Mouse (Mus musculus): ENCODE results near the gene Ggnbp2.

GRCm38 (mm10) chr11:84827901-84828503 is 42.6 kb downstream of the Ggnbp2 start:
- TF ChIP-seq POLR2A (IDR thresholded peaks at IDR 0.05; ENCODE audit: insufficient read depth, low read depth, low read length): no peak
- no peak for TF ChIP-seq CTCF (IDR thresholded peaks at IDR 0.05)
- no peak for TF ChIP-seq EP300 (IDR thresholded peaks at IDR 0.05; ENCODE audit: insufficient read depth, low read depth, low read length)

All from heart, adult 2 months (tissue).